Mouse (Mus musculus) testis, adult 2 months (tissue): ENCODE measurements around the gene Mlxipl.

ENCODE experiments used
- CTCF ChIP-seq: fragments of 200-500 bp; IDR thresholded peaks from 2 replicates; pipeline ENCODE4 v1.5.1; 2012; ENCODE audit warnings: low read depth, mild to moderate bottlenecking, inconsistent platforms, low read length, moderate library complexity; ENCODE audit not compliant: control insufficient read depth, insufficient read depth, insufficient replicate concordance
- POLR2A ChIP-seq: fragments of 200-500 bp; IDR thresholded peaks from 2 replicates; pipeline ENCODE4 v1.6.1; 2012; ENCODE audit warnings: low read depth, mild to moderate bottlenecking, inconsistent platforms, low read length, moderate library complexity; ENCODE audit not compliant: control insufficient read depth

DNA sequence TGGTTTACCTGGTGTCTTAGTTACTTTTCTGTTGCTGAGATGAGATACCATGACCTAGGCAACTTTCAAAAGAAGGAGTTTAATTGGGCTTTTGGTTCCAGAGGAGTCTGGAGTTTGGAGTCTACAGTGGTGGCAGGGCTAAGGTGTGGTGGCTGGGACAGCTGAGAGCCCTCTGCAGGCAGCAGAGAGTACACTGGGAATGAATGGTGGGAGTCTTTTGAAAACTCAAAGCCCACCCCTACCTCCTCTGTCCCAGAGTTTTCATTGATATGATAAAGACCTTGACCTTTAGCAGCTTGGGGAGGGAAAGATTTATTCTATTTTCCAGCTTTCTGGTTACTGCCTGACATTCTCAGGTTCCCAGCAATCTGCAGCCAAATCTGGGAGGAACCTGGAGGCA lies 85.4 kb downstream of the Mlxipl start:
- no peak for TF ChIP-seq CTCF
- TF ChIP-seq POLR2A: no peak
